Mouse (Mus musculus): ENCODE results near the gene Wdr75. TPM values are rescaled to one million over a fixed set of nuclear protein-coding genes. Genes with fewer than 3 reads are reported as not detected.

The Wdr75 gene
- total and polyA plus RNA-seq, 2 experiments from 2014 or later, result 36.6 to 237 TPM

GRCm38 (mm10) chr1:45865727-45866126 is 70.8 kb downstream of the Wdr75 start:
- ATAC-seq (ENCODE audit: low FRiP score), result no peak
- WGBS, result 80% methylated on average over 5 of the region's 5 CpGs
- H3K36me3 ChIP-seq (ENCODE audit: insufficient read depth, low read length), result no peaks in the 10 kb centered on the region
- H3K9me3 ChIP-seq (ENCODE audit: low read length), result no peaks in the 10 kb centered on the region
- no peak overlapping the region for H3K9ac ChIP-seq (replicated peaks; ENCODE audit: low read length, poor library complexity, severe bottlenecking)
- no peaks in the 10 kb centered on the region for H3K27me3 ChIP-seq (ENCODE audit: insufficient read depth, low read length)
- TF ChIP-seq CTCF (IDR thresholded peaks at IDR 0.05), result no peak
- no peak overlapping the region for H3K4me3 ChIP-seq (ENCODE audit: low read depth, low read length)
- no peaks in the 10 kb centered on the region for H3K4me1 ChIP-seq (ENCODE audit: insufficient read depth, low read length)
- DNase-seq (ENCODE audit: low spot score), result no peak
- no peak overlapping the region for H3K27ac ChIP-seq (ENCODE audit: low read depth, low read length)
- no peak overlapping the region for H3K4me2 ChIP-seq (ENCODE audit: low read depth, low read length, poor library complexity, severe bottlenecking)

- no peak overlapping the region for H3K9ac ChIP-seq (replicated peaks; ENCODE audit: low read length, poor library complexity, severe bottlenecking)
- no peaks in the 10 kb centered on the region for H3K36me3 ChIP-seq (ENCODE audit: insufficient read depth, low read length)
- DNase-seq (ENCODE audit: low spot score) (no peak), ATAC-seq (ENCODE audit: low FRiP score) (no peak)
- WGBS, result 76% methylated on average over 3 of the region's 3 CpGs
- no peak for TF ChIP-seq CTCF (IDR thresholded peaks at IDR 0.05)
- no peak overlapping the region for H3K4me2 ChIP-seq (ENCODE audit: low read depth, low read length, poor library complexity, severe bottlenecking)
- H3K9me3 ChIP-seq (ENCODE audit: low read length), result no peaks in the 10 kb centered on the region
- no peak overlapping the region for H3K4me3 ChIP-seq (ENCODE audit: low read depth, low read length)
- no peaks in the 10 kb centered on the region for H3K27me3 ChIP-seq (ENCODE audit: insufficient read depth, low read length)
- H3K27ac ChIP-seq (ENCODE audit: low read depth, low read length), result no peak overlapping the region
- H3K4me1 ChIP-seq (ENCODE audit: insufficient read depth, low read length), result no peaks in the 10 kb centered on the region
Measured at GRCm38 (mm10) chr1:45866288-45867018, 71.5 kb downstream of the Wdr75 start.

- Histone ChIP-seq H3K4me1 (ENCODE audit: insufficient read depth, low read length) (no peaks in the 10 kb centered on the region), H3K36me3 (ENCODE audit: insufficient read depth, low read length) (no peaks in the 10 kb centered on the region), H3K27ac (ENCODE audit: low read depth, low read length) (no peak overlapping the region), H3K9me3 (ENCODE audit: low read length) (no peaks in the 10 kb centered on the region), H3K27me3 (ENCODE audit: insufficient read depth, low read length) (no peaks in the 10 kb centered on the region), H3K4me2 (ENCODE audit: low read depth, low read length, poor library complexity, severe bottlenecking) (no peak overlapping the region), H3K4me3 (ENCODE audit: low read depth, low read length) (no peak overlapping the region), H3K9ac (replicated peaks; ENCODE audit: low read length, poor library complexity, severe bottlenecking) (no peak overlapping the region)
- no peak for DNase-seq (ENCODE audit: low spot score)
- 85% methylated on average over 1 of the region's 1 CpGs for WGBS
- no peak for TF ChIP-seq CTCF (IDR thresholded peaks at IDR 0.05)
- no peak for ATAC-seq (ENCODE audit: low FRiP score)
Measured at GRCm38 (mm10) chr1:45868050-45868449, 73.1 kb downstream of the Wdr75 start.

GRCm38 (mm10) chr1:45868479-45869137 is 73.6 kb downstream of the Wdr75 start:
- no peak overlapping the region for H3K4me3 ChIP-seq (ENCODE audit: low read depth, low read length)
- no peaks in the 10 kb centered on the region for H3K4me1 ChIP-seq (ENCODE audit: insufficient read depth, low read length)
- 82% methylated on average over 3 of the region's 3 CpGs for WGBS
- no peaks in the 10 kb centered on the region for H3K27me3 ChIP-seq (ENCODE audit: insufficient read depth, low read length)
- DNase-seq (ENCODE audit: low spot score) (no peak), ATAC-seq (ENCODE audit: low FRiP score) (no peak)
- no peak overlapping the region for H3K27ac ChIP-seq (ENCODE audit: low read depth, low read length)
- H3K9ac ChIP-seq (replicated peaks; ENCODE audit: low read length, poor library complexity, severe bottlenecking), result no peak overlapping the region
- no peak overlapping the region for H3K4me2 ChIP-seq (ENCODE audit: low read depth, low read length, poor library complexity, severe bottlenecking)
- H3K9me3 ChIP-seq (ENCODE audit: low read length), result no peaks in the 10 kb centered on the region
- no peaks in the 10 kb centered on the region for H3K36me3 ChIP-seq (ENCODE audit: insufficient read depth, low read length)
- no peak for TF ChIP-seq CTCF (IDR thresholded peaks at IDR 0.05)

Other genes with a start within 250 kb of the Wdr75 start
- gene Gm5269, start 95.1 kb downstream of the Wdr75 start, total RNA-seq (2014; rRNA removed), result not detected in 2 replicates
- gene Gm5269, start 95.1 kb downstream of the Wdr75 start, polyA plus RNA-seq (2015; fragmentation: Nextera tagmentation; extraction: Ambion mirVana), result not detected in 2 replicates
- gene Slc40a1, start 131.4 kb downstream of the Wdr75 start, total RNA-seq (2014; rRNA removed), result 12.9 and 18.5 TPM in 2 replicates
- gene Slc40a1, start 131.4 kb downstream of the Wdr75 start, polyA plus RNA-seq (2015; fragmentation: Nextera tagmentation; extraction: Ambion mirVana), result 23.9 and 24.8 TPM in 2 replicates